In genomic region chr11:6065551-6066121, GRCm38 (mm10) we compare ENCODE assay signal across 8 mouse cellular contexts. TPM values are rescaled to one million over a fixed set of nuclear protein-coding genes. Genes with fewer than 3 reads are reported as not detected.
DNase-seq lines count a peak whose midpoint lies in the region; ATAC-seq and TF ChIP-seq lines count a peak whose summit lies in the region.

No protein-coding gene starts in this region.

- H3K4me3 ChIP-seq in liver, adult 2 months (ENCODE audit: insufficient read depth, low read depth, low read length): peak overlapping the region; percentile 9; the same call in 1 of the 2 replicates
- H3K4me3 ChIP-seq in hindbrain, embryonic 12.5 days: peak overlapping the region; percentile 58
- H3K4me3 ChIP-seq in limb, embryonic 15.5 days: peak overlapping the region; percentile 53

- peak; percentile 76 for ATAC-seq in hindbrain, embryonic 12.5 days (ENCODE audit: low FRiP score)
- no peak; the same call in 1 of the 2 replicates for ATAC-seq in limb, embryonic 15.5 days (ENCODE audit: insufficient number of reproducible peaks, low FRiP score, low TSS enrichment, low read depth)
- ATAC-seq in megakaryocyte progenitor cell, adult 5-6 weeks (replicated peaks; ENCODE audit: poor library complexity): no peak

- no peaks in the 10 kb centered on the region; the same call in 1 of the 2 replicates for H3K4me1 ChIP-seq in liver, adult 2 months (ENCODE audit: control insufficient read depth, insufficient read depth, low read length)
- peaks cover 20% of the 10 kb centered on the region for H3K4me1 ChIP-seq in hindbrain, embryonic 12.5 days
- H3K4me1 ChIP-seq in limb, embryonic 15.5 days: peaks cover 26% of the 10 kb centered on the region

- H3K4me2 ChIP-seq in hindbrain, embryonic 12.5 days (replicated peaks): peak overlapping the region; percentile 80
- peak overlapping the region; percentile 97 for H3K4me2 ChIP-seq in limb, embryonic 15.5 days

- TF ChIP-seq CTCF in liver, adult 2 months (IDR thresholded peaks at IDR 0.05; ENCODE audit: low read depth, low read length): no peak

- WGBS in liver, adult 2 months: 3% methylated on average over 83 of the region's 95 CpGs
- 1% methylated on average over 61 of the region's 95 CpGs for WGBS in hindbrain, embryonic 12.5 days
- under 1% methylated on average over 77 of the region's 95 CpGs for WGBS in limb, embryonic 15.5 days

- no peaks in the 10 kb centered on the region for H3K79me2 ChIP-seq in liver, adult 2 months (ENCODE audit: control insufficient read depth, insufficient read depth, low read length)

- no peak overlapping the region for H3K9ac ChIP-seq in liver, adult 2 months (ENCODE audit: low read depth, low read length)
- peak overlapping the region; percentile 61 for H3K9ac ChIP-seq in hindbrain, embryonic 12.5 days
- 0 out of 2 replicates have a peak overlapping the region, but pooled peaks have one; percentile 12 for H3K9ac ChIP-seq in limb, embryonic 15.5 days

- no peak for TF ChIP-seq POLR2A in liver, adult 2 months (IDR thresholded peaks at IDR 0.05; ENCODE audit: extremely low read depth, insufficient read depth, low read length)

- no peaks in the 10 kb centered on the region for H3K36me3 ChIP-seq in liver, adult 2 months (ENCODE audit: control insufficient read depth, insufficient read depth, low read length)
- no peaks in the 10 kb centered on the region for H3K36me3 ChIP-seq in hindbrain, embryonic 12.5 days
- H3K36me3 ChIP-seq in limb, embryonic 15.5 days: no peaks in the 10 kb centered on the region

- H3K27me3 ChIP-seq in liver, adult 2 months (ENCODE audit: control insufficient read depth, insufficient read depth, low read length): peaks cover 26% of the 10 kb centered on the region
- peaks cover 91% of the 10 kb centered on the region for H3K27me3 ChIP-seq in hindbrain, embryonic 12.5 days
- peaks cover 95% of the 10 kb centered on the region for H3K27me3 ChIP-seq in limb, embryonic 15.5 days

- H3K27ac ChIP-seq in liver, adult 2 months (replicated peaks; ENCODE audit: insufficient read depth, low read depth, low read length): no peak overlapping the region
- no peak overlapping the region for H3K27ac ChIP-seq in hindbrain, embryonic 12.5 days
- H3K27ac ChIP-seq in limb, embryonic 15.5 days: no peak overlapping the region

- no peak for DNase-seq in liver, adult 2 months (ENCODE audit: extremely low read depth, low read depth, low spot score)
- no peak for DNase-seq in liver
- peak; percentile 86 to 92 for DNase-seq in cerebellum, postnatal 25 days
- peak; percentile 88 to 92 for DNase-seq in right cerebral cortex, postnatal 10 days (ENCODE audit: low spot score in 2 of 2)
- DNase-seq in adrenal gland, adult 18-20 months (ENCODE audit: low spot score in 2 of 2): no peak

- H3K9me3 ChIP-seq in hindbrain, embryonic 12.5 days (replicated peaks): no peaks in the 10 kb centered on the region
- H3K9me3 ChIP-seq in limb, embryonic 15.5 days: no peaks in the 10 kb centered on the region

RNA-seq across cellular contexts. Expression of gene Camk2b, which starts 0.5 kb away (rescaled TPM):
- 6.4 and 8.5 TPM in 2 replicates for total RNA-seq in liver, adult 2 months (2014; rRNA removed)
- polyA plus RNA-seq in liver, adult 2 months (2012; rRNA removed): 2.9 and 8.1 TPM in 2 replicates
- polyA plus RNA-seq in hindbrain, embryonic 12.5 days (2016; fragmentation: Nextera tagmentation; extraction: Ambion mirVana): 16.5 and 17.3 TPM in 2 replicates
- polyA plus RNA-seq in limb, embryonic 15.5 days (2015; fragmentation: Nextera tagmentation; extraction: Ambion mirVana): 2.6 and 4.4 TPM in 2 replicates
- total RNA-seq in adrenal gland, adult 18-20 months (2021): 10 to 100 TPM; 11.5 to 16.9 TPM
- total RNA-seq in megakaryocyte progenitor cell, adult 5-6 weeks (2015): 1.2 and 1.8 TPM in 2 replicates
- 0.83 and 1.7 TPM in 2 replicates for total RNA-seq in megakaryocyte progenitor cell, adult 5-6 weeks (2017)

Comparison
In these comparisons a context has a peak if more than half of its experiments do, and no peak if none do; other contexts are left out.
1. DNase-seq: peak in cerebellum, postnatal 25 days (2 of 2) and right cerebral cortex, postnatal 10 days (2 of 2); none in liver, adult 2 months (single experiment), liver (single experiment) and adrenal gland, adult 18-20 months (0 of 2).
2. Peak in every context shown above with its lines, with median percentiles within 50 percentile points of each other: H3K4me3 ChIP-seq.